Mouse (Mus musculus): ENCODE measurements around the gene Bhlhb9. TPM values are rescaled to one million over a fixed set of nuclear protein-coding genes. Genes with fewer than 3 reads are reported as not detected.

Bhlhb9 gene
- polyA plus RNA-seq, 1 experiment from 2014 or later: 110 TPM

- no peaks in the 10 kb centered on the region for H3K9me3 ChIP-seq (ENCODE audit: control insufficient read depth, low read length)
- peak overlapping the region; percentile 69 for H3K4me3 ChIP-seq (replicated peaks; ENCODE audit: low read length)
- H3K4me2 ChIP-seq (ENCODE audit: low read length): peak overlapping the region; percentile 51
- peak overlapping the region; percentile 80 for H3K9ac ChIP-seq (replicated peaks; ENCODE audit: low read depth, low read length)
- peak overlapping the region; percentile 81 for H3K27ac ChIP-seq (ENCODE audit: low read length)
- H3K36me3 ChIP-seq (ENCODE audit: control insufficient read depth, insufficient read depth): peaks cover 2% of the 10 kb centered on the region; the same call in 1 of the 2 replicates
- H3K27me3 ChIP-seq (replicated peaks; ENCODE audit: control insufficient read depth, insufficient read depth, low read length): no peaks in the 10 kb centered on the region
- 16% methylated on average over 37 of the region's 41 CpGs for WGBS
- ATAC-seq: peak; percentile 99
- H3K4me1 ChIP-seq (replicated peaks; ENCODE audit: control insufficient read depth, insufficient read depth, low read length): peaks cover 4% of the 10 kb centered on the region; the same call in 1 of the 2 replicates
Observed at GRCm38 (mm10) chrX:135885411-135886233, 88.2 kb downstream of the Bhlhb9 start.

GRCm38 (mm10) chrX:135886234-135886585, 88.8 kb downstream of the Bhlhb9 start:
- no peak for ATAC-seq
- H3K4me3 ChIP-seq (replicated peaks; ENCODE audit: low read length): peak overlapping the region; percentile 69
- peak overlapping the region; percentile 49 for H3K4me2 ChIP-seq (ENCODE audit: low read length)
- peak overlapping the region; percentile 80 for H3K9ac ChIP-seq (replicated peaks; ENCODE audit: low read depth, low read length)
- peaks cover 4% of the 10 kb centered on the region; the same call in 1 of the 2 replicates for H3K4me1 ChIP-seq (replicated peaks; ENCODE audit: control insufficient read depth, insufficient read depth, low read length)
- H3K27ac ChIP-seq (ENCODE audit: low read length): peak overlapping the region; percentile 81
- no peaks in the 10 kb centered on the region for H3K27me3 ChIP-seq (replicated peaks; ENCODE audit: control insufficient read depth, insufficient read depth, low read length)
- WGBS: 20% methylated on average over 11 of the region's 11 CpGs
- H3K36me3 ChIP-seq (ENCODE audit: control insufficient read depth, insufficient read depth): peaks cover 2% of the 10 kb centered on the region; the same call in 1 of the 2 replicates
- H3K9me3 ChIP-seq (ENCODE audit: control insufficient read depth, low read length): no peaks in the 10 kb centered on the region

GRCm38 (mm10) chrX:135916580-135916979, 119.2 kb downstream of the Bhlhb9 start:
- peak overlapping the region; percentile 45 for H3K27ac ChIP-seq (ENCODE audit: low read length)
- WGBS: 88% methylated on average over 4 of the region's 4 CpGs
- H3K27me3 ChIP-seq (replicated peaks; ENCODE audit: control insufficient read depth, insufficient read depth, low read length): no peaks in the 10 kb centered on the region
- no peak overlapping the region for H3K4me3 ChIP-seq (replicated peaks; ENCODE audit: low read length)
- H3K9me3 ChIP-seq (ENCODE audit: control insufficient read depth, low read length): no peaks in the 10 kb centered on the region
- no peak overlapping the region for H3K4me2 ChIP-seq (ENCODE audit: low read length)
- ATAC-seq: peak; percentile 49; the same call in 1 of the 2 replicates
- H3K36me3 ChIP-seq (ENCODE audit: control insufficient read depth, insufficient read depth): no peaks in the 10 kb centered on the region
- H3K9ac ChIP-seq (replicated peaks; ENCODE audit: low read depth, low read length): no peak overlapping the region
- no peaks in the 10 kb centered on the region for H3K4me1 ChIP-seq (replicated peaks; ENCODE audit: control insufficient read depth, insufficient read depth, low read length)

- no peak overlapping the region for H3K4me2 ChIP-seq (ENCODE audit: low read length)
- H3K27ac ChIP-seq (ENCODE audit: low read length): no peak overlapping the region
- no peaks in the 10 kb centered on the region for H3K4me1 ChIP-seq (replicated peaks; ENCODE audit: control insufficient read depth, insufficient read depth, low read length)
- 35% methylated on average over 1 of the region's 1 CpGs for WGBS
- no peaks in the 10 kb centered on the region for H3K27me3 ChIP-seq (replicated peaks; ENCODE audit: control insufficient read depth, insufficient read depth, low read length)
- H3K36me3 ChIP-seq (ENCODE audit: control insufficient read depth, insufficient read depth): no peaks in the 10 kb centered on the region
- no peaks in the 10 kb centered on the region for H3K9me3 ChIP-seq (ENCODE audit: control insufficient read depth, low read length)
- no peak overlapping the region for H3K4me3 ChIP-seq (replicated peaks; ENCODE audit: low read length)
- peak; percentile 66 for ATAC-seq
- no peak overlapping the region for H3K9ac ChIP-seq (replicated peaks; ENCODE audit: low read depth, low read length)
Observed at GRCm38 (mm10) chrX:135917116-135917515, 119.7 kb downstream of the Bhlhb9 start.

GRCm38 (mm10) chrX:135922162-135922561, 124.8 kb downstream of the Bhlhb9 start:
- Histone ChIP-seq H3K4me3 (replicated peaks; ENCODE audit: low read length) (no peak overlapping the region), H3K9ac (replicated peaks; ENCODE audit: low read depth, low read length) (no peak overlapping the region), H3K36me3 (ENCODE audit: control insufficient read depth, insufficient read depth) (no peaks in the 10 kb centered on the region), H3K4me1 (replicated peaks; ENCODE audit: control insufficient read depth, insufficient read depth, low read length) (no peaks in the 10 kb centered on the region), H3K4me2 (ENCODE audit: low read length) (no peak overlapping the region), H3K9me3 (ENCODE audit: control insufficient read depth, low read length) (no peaks in the 10 kb centered on the region), H3K27ac (ENCODE audit: low read length) (no peak overlapping the region), H3K27me3 (replicated peaks; ENCODE audit: control insufficient read depth, insufficient read depth, low read length) (no peaks in the 10 kb centered on the region; the same call in 1 of the 2 replicates)
- ATAC-seq: no peak
- 77% methylated on average over 7 of the region's 7 CpGs for WGBS

GRCm38 (mm10) chrX:135925911-135926310, 128.5 kb downstream of the Bhlhb9 start:
- Histone ChIP-seq H3K27me3 (replicated peaks; ENCODE audit: control insufficient read depth, insufficient read depth, low read length) (no peaks in the 10 kb centered on the region; the same call in 1 of the 2 replicates), H3K4me1 (replicated peaks; ENCODE audit: control insufficient read depth, insufficient read depth, low read length) (no peaks in the 10 kb centered on the region), H3K27ac (ENCODE audit: low read length) (no peak overlapping the region), H3K4me3 (replicated peaks; ENCODE audit: low read length) (no peak overlapping the region), H3K4me2 (ENCODE audit: low read length) (no peak overlapping the region), H3K9ac (replicated peaks; ENCODE audit: low read depth, low read length) (no peak overlapping the region), H3K36me3 (ENCODE audit: control insufficient read depth, insufficient read depth) (no peaks in the 10 kb centered on the region), H3K9me3 (ENCODE audit: control insufficient read depth, low read length) (no peaks in the 10 kb centered on the region)
- 35% methylated on average over 3 of the region's 3 CpGs for WGBS
- ATAC-seq: no peak

GRCm38 (mm10) chrX:135928588-135928987, 131.2 kb downstream of the Bhlhb9 start:
- Histone ChIP-seq H3K9me3 (ENCODE audit: control insufficient read depth, low read length) (no peaks in the 10 kb centered on the region), H3K27me3 (replicated peaks; ENCODE audit: control insufficient read depth, insufficient read depth, low read length) (no peaks in the 10 kb centered on the region; the same call in 1 of the 2 replicates), H3K4me2 (ENCODE audit: low read length) (no peak overlapping the region), H3K4me3 (replicated peaks; ENCODE audit: low read length) (no peak overlapping the region), H3K27ac (ENCODE audit: low read length) (no peak overlapping the region), H3K36me3 (ENCODE audit: control insufficient read depth, insufficient read depth) (no peaks in the 10 kb centered on the region), H3K9ac (replicated peaks; ENCODE audit: low read depth, low read length) (no peak overlapping the region), H3K4me1 (replicated peaks; ENCODE audit: control insufficient read depth, insufficient read depth, low read length) (no peaks in the 10 kb centered on the region)
- peak; percentile 50; the same call in 1 of the 2 replicates for ATAC-seq

GRCm38 (mm10) chrX:135936452-135936851, 139.1 kb downstream of the Bhlhb9 start:
- no peak overlapping the region for H3K27ac ChIP-seq (ENCODE audit: low read length)
- no peaks in the 10 kb centered on the region for H3K9me3 ChIP-seq (ENCODE audit: control insufficient read depth, low read length)
- no peaks in the 10 kb centered on the region for H3K27me3 ChIP-seq (replicated peaks; ENCODE audit: control insufficient read depth, insufficient read depth, low read length)
- H3K4me1 ChIP-seq (replicated peaks; ENCODE audit: control insufficient read depth, insufficient read depth, low read length): no peaks in the 10 kb centered on the region
- H3K4me2 ChIP-seq (ENCODE audit: low read length): no peak overlapping the region
- no peaks in the 10 kb centered on the region for H3K36me3 ChIP-seq (ENCODE audit: control insufficient read depth, insufficient read depth)
- H3K9ac ChIP-seq (replicated peaks; ENCODE audit: low read depth, low read length): no peak overlapping the region
- H3K4me3 ChIP-seq (replicated peaks; ENCODE audit: low read length): no peak overlapping the region
- WGBS: 31% methylated on average over 1 of the region's 1 CpGs
- ATAC-seq: no peak
